Mouse (Mus musculus) ES-CJ7 (cell line): ENCODE data around the gene Ankrd55.
"Not testable (repeated sequence)": the region's sequence is repeated elsewhere in the genome, so short reads cannot be mapped to it uniquely, and the experiment has no call there.

Experiments
- DNase-seq: peaks from one replicate; pipeline ENCODE4 v3.0.0; 2011; ENCODE audit warnings: low read depth, low spot score

The Ankrd55 gene

DNA sequence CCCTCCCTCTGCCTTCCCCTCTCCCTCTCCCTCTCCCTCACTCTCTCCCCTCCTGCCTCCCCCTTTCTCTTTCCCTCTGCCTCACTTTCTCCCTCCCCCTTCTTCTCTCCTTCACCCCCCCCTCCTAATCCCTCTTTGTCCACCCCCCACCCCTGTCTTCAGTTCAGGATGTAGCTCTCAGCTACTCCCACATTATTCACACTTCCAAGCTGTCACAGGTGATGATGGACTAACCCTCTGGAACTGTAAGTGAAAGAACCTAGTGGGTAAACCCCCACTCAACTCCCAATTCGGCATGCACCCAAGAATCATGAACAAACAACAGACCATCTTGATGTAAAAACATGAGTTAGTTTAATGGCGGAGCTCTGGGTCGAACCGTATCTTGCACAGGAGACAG is 122.2 kb downstream of the Ankrd55 start:
- DNase-seq = no peak

DNA sequence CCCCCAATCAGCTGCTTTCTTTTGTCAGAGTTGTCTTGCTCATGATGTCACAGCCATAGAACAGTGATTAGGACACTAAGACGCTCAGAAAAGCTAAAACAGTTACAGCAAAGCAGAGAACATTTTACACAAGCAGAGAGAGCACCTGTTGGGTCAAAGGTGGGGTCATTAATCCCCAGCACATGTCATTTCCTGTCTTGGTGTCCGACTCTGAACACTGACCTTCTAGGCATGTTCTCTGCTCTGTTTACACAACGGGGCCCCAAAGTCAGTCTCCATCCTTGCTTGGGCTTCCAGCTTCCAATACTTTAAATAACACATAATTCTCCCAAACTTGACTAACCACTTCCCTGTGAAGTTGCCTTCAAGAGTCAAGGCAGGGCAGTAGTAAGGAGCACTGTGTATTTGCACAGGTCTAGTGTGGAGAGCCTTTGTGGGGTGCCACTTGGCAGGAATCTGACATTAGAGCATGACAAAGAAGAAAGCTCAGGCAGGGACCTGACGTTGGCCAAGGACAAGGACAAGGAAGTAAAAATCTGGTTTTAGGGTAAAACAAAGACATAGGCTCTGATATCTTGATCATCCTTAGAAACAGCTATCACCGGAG is 123.1 kb downstream of the Ankrd55 start:
- no peak for DNase-seq

DNA sequence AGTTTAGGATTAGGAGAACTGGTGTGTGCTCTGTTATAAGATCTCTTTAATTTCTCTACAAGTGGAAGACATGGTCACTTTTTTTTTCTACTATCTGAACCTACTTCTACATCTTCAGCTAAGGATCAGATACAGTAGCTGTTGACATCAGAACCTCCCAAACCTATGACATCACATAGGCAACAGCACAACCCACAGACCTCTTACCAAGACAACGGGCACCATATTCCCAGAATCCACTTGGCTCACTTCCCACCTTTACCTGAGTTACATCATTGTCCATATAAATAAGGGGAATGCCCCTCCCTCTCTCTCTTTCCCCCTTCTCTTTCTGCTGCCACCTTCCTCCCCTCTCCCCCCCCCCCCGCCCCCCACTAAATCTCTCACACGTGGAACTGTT is 124.0 kb downstream of the Ankrd55 start:
- DNase-seq = peak; percentile 56

DNA sequence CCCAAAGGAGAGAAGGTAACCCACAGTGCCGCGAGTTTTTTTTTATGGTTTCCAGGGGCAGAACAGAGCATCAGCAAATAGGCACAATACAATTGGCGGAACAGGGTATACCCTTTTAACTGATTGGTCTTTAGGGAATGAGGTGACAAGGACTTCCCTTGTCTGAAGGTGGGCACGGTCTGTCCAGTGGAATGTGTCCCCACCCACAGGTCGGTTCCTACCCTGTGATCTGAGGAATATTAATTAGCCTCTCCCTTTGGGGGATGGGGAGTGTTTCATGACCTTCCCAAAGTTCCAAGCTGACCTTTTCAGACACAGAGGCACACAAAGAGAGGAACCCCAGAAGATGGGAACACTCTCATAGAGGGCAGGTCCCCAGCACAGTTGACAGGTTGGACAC is 124.6 kb downstream of the Ankrd55 start:
- DNase-seq = peak; percentile 97

DNA sequence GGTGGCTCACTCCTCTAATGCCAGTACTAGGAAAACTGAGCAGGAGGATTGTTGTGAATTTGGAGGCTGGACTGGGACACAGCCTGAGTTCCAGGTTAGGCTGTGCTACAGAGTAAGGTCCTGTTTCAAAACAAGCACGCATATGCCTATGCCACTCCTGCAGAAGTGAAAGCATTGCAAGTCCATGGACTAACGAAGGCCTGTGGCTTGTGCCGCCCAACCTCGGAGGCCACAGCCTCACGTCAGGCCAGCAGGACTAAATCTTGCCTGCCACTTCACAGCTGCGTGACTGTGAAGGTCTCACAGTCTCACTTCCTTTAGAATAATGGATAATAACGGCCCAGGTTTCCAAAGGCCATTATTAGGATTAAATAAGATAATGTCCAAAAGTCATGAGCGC is 125.4 kb downstream of the Ankrd55 start:
- no peak for DNase-seq

DNA sequence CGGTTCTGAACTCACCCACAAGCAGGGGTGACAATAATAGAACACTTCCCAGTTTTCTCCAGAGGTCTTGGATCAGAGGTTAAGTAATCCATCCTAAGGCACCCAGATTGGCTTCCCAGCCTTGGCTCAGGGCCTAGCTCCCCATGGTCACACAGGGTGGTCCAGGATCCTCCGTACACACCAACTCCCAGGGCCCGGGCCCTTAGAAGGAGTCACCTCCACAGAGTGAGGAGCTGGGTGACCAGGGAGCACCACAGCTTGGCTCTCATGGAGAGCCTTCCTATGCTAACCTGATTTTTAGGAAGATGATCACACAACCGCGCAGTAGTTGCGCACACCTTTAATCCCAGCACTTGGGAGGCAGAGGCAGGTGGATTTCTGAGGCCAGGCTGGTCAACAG is 127.6 kb downstream of the Ankrd55 start:
- peak; percentile 36 for DNase-seq

DNA sequence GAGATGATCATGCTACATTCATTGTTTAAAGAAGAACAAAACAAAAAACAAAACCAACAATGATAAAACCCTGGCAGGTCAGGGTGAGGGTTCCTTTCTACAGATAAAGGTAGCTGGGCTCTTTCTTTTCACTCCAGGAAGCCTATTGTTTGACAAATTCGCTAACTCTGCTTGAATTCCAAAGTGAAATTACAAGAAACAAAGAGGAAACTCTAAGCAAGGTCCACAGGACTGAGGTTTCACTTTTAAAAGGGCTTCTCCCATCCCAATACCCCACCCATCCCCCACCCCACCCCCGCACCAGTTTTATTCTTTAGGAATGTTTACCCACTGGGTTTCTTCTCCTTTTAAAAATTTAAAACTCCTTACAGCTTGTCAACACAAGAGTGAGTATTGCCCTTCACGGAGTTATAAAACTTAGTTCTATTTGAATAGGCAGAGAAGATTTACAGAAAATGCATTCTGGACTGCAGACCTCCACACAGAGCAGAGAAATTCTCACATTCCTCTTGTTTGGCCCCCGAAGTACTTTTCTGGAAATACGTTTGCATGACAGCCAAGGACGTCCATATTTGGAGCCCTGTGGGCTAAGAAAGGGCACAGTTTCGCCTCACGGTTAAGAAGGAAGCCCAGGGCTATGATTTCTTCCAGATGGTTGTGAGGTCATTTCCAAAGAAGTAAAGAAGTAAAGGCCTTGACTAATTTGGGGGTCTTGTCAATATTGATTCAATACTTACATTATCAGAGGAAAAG is 128.3 kb downstream of the Ankrd55 start:
- DNase-seq = peak; percentile 90

DNA sequence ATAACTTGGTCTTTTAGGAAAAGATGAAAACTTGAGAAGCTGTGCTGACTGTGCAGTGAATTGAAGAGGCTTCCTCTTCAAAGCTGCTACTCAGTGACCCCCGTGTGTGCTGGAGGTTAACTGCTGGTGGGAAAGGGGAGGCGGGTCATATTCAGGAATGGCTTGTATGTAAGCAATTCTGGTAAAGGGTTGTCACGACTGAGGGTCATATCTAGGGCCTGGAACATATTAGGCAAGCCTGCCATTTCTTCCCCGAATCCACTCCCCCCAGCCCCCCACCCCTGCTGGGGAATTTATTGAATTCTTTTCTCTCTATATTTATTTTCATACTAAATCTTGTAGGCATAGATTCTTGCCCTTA is 128.9 kb downstream of the Ankrd55 start:
- DNase-seq = peak; percentile 60

DNA sequence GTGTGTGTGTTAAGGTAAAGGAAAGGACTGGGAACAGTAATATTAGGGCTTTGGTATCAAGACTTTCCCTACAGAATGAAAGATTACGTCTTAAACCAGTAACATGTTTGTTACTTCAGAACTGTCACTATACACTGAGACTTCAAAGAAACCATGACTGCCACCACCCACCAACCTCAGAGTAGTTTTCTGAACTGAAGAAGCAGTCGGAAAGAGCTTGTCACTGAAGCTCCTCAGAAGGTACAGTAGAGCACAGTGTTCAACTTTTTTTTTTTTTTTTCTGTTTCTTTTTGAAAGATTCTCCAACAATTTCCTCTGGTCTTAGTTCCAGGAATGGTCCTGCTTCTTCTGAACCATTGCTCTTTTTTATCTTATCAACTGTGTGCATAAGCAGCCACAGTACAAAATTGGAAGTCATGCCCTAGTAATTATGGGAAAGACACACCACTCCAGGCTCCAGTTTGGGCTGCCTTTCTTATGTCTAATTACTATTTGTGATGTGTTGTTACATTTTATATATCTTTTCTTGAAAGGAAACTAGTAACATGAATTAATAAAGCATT is 129.7 kb downstream of the Ankrd55 start:
- DNase-seq = no peak

DNA sequence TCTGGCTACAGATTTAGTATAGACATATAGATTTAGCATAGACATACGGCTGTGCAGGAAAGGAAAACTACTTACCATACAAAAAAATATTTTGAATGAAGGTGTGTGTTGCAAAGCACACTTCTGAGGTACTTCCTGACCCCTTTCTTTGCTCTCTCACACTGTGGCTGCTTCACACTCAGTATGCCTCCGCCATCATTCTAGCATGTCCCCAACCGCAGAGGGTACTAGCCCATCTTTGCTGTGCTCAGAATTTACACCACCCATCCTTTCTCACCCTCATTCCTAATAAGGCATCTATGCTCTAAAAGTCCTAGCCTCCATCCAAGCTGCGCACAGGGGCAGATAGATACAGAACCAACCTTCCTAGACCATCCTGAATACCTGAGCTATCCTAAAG is 130.3 kb downstream of the Ankrd55 start:
- DNase-seq = no peak

DNA sequence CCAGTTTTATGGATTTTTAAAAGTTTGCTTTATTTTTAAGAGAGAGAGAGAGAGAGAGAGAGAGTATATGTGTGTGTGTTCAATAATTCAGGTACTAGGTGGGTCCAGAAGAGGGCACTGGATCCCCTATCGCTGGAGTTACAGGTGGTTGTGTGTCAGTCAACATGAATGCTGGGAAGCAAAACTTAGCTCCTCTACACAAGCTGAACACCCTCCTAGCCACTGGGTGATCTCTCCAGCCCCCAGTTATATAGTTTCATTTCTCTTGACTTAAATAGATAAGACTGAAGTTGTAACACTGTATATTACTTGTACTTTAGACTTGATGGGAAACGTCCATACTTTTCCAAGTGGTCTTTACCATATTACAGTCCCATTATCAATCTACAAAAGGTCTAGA is 136.0 kb downstream of the Ankrd55 start:
- DNase-seq = peak; percentile 35

DNA sequence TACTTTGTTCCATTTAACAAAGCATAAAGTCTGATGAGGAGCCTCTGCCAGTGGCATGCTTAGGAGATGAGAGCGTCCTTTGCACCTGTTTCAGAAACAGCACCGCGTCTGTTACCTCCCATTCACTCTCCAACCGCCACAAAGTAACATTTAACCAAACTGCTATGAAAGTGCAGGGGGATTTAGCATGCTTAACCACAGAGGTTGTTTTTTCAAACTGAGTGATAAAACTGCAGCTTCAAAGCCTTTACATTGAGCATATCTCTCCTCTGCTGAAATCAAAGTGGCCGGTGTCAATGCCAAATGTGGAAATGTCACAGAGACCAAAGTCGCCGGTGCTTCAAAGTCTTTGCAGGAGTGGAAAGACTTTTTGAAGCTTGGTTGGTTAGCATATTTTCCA is 136.4 kb downstream of the Ankrd55 start:
- no peak for DNase-seq

DNA sequence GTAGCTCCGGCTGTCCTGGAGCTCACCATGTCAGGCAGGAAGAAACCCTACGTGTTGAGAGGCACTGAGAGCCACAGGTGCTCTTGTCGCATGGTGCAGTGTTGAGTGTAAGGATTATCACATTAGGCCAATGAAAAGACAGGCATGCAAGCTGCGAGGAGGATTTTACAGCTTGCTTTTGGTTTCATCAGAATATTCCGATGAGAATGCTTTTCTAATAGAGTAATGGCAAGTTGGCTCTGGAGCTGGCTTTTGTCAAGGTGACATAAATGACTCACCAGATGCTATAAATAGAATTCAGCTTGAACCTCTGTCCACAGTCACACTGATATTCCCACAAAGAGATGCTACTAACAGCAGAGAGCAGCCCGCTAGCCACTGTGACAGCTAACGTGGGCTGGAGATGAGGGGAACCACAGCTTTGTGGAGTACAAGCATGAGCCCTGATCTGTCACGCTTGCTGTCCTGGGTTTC is 137.0 kb downstream of the Ankrd55 start:
- DNase-seq = no peak

DNA sequence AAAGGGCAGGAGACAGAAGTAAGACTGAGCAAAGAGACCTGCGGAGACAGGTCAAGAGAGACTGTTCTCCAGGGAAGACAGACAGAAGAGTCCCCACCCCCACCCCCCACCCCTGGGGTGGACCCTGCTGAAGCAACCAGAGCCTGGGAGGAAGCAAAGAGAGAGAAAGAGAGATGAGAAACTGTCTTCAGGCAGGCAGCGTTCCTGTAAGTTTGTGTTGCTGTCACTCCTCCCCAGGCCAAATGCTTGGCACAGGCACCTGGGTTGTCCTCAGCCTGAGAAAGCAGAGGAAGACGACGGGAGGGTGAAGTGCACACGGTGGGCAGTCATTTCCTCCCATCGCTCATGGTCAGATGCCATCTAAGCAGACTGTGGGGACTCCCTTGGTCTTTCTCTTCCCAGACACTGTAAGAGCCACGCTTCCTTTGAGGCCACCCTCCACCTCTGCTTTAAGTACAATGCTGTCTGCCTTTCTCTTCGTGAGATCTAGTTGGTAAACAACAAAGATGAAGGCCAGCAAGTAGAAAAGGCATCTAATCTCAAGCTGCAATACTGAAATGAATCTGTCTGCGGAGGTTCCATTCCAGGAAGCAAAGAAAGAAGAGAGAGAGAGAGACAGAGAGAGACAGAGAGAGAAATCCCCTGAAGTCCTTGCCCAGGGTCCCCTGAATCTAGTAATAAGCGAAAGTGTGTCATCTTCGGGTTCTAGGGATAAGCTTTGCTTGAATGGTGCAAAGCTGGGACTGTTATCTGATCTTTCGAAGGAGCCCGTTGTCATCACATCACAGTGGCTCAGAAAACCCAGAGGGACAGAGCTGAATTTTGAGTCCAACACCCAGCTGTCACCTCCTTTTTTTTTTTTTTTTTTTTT is 138.2 kb downstream of the Ankrd55 start:
- DNase-seq = peak; percentile 12

DNA sequence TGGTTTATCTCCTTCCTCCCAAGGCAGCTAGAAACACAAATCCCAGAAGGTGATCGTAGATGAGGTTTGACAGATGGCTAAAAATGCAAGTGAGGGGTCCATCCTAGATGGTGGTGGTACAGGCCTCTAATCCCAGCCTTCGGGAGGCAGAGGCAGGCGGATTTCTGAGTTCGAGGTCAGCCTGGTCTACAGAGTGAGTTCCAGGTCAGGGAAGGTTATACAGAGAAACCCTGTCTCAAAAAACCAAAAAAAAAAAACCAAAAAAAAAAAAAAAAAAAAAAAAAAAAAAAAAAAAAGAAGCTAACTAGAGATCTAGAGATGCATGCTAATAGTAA is 138.9 kb downstream of the Ankrd55 start:
- DNase-seq = not testable (repeated sequence)

DNA sequence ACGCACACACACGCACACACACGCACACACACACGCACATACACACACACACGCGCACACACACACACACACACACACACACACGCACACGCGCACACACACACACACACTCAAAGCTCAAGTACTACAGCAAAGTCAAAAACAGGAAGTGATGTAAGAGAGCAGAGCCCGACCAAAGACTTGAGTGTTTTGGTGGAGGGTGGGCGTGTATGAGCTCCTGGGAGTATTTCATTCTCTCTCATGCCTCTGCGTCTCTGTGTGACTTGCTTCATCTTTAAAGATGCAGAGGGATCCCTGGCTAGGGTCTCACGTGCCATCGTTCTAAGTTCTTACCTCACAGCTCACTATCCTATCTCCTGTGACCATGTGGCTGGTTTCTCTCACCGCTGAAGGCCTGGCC is 139.3 kb downstream of the Ankrd55 start:
- peak; percentile 25 for DNase-seq

DNA sequence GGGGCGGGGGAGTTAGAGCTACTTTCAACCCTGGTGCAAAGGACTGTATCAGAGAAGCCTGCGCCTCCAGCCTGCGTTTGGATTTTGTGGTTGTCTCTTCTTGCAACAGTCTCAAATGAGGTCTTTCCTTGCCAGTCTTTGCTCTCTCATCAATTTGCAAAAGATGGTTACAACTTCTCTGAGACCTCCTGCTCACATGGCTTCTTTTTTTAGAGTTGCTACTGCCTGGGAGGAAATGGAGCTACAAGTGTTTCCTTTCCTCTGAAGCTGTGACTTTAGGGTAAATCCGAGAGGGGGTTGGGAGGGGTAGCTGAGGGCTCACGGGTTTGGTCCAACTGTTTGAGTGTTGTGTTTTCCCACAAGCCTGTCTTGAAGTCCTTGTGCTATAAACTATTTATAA is 145.0 kb downstream of the Ankrd55 start:
- DNase-seq = no peak
